Mouse (Mus musculus) testis, postnatal 10 days (tissue): Measurements from ENCODE around the gene Mxd1.

Source experiments
- DNase-seq: peaks from one replicate; pipeline ENCODE4 v3.0.0; 2021; ENCODE audit warnings: low spot score

Mxd1 gene

GRCm38 (mm10) chr6:86599951-86600414, 69.0 kb downstream of the Mxd1 start:
- peak; percentile 73 for DNase-seq

- DNase-seq = peak; percentile 94
Observed at GRCm38 (mm10) chr6:86599197-86599596, 69.8 kb downstream of the Mxd1 start.

GRCm38 (mm10) chr6:86598742-86599193, 70.2 kb downstream of the Mxd1 start:
- DNase-seq = no peak
